Mouse (Mus musculus) urinary bladder, postnatal 36 days (tissue): ENCODE results near the gene Wwox.

Source experiments
- DNase-seq, 2 experiments: peaks; one replicate each; pipeline ENCODE4 v3.0.0; 2022; ENCODE audit warnings: low spot score in 2 of 2, mixed read lengths in 1 of 2

Wwox gene

GRCm38 (mm10) chr8:115088162-115088561 lies 648.7 kb downstream of the Wwox start:
- DNase-seq: no peak

- DNase-seq: no peak
Measured at GRCm38 (mm10) chr8:115089744-115090143, 650.3 kb downstream of the Wwox start.

GRCm38 (mm10) chr8:115090202-115090601 lies 650.7 kb downstream of the Wwox start:
- DNase-seq: no peak

DNA sequence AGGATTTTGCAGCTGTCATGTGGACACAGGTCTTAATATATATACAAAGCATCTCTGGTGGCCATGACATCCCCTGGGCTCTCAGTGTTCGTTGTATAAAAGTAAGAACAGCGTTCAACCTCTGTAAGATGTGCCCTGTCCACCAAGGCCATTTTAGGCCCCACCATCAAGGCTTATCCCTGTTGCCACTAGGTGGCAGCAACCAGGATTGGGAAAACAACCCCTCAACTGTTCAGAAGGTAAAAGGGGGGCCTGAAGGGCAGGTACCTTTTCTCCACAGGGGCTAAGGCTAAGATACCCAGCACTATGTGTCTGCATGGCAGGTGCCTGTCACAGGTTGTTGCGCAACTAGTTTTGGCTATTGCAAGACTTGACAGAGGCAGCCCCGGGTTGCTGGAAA lies 656.1 kb downstream of the Wwox start:
- peak; percentile 3 to 6 for DNase-seq

GRCm38 (mm10) chr8:115097988-115098562 lies 658.6 kb downstream of the Wwox start:
- DNase-seq: peak in 1 of 2 experiments; percentile 5

DNA sequence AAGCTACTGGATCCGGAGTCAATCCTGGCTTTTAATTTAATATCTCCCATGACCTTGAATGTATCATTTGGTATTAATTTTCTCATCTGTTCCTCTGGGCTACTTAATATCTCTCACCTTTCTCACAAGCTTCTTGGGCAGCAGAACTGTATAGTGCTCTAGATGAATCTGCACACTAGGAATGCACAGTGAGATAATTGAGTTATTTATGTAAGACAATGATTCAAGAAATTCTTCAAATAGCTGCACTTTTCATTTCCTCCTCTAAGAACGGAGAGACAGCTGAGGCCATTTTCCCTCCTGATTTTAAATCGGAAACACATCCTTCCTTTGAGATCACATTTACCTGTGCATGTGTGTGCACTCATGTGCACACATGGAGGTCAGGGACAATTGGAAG lies 669.9 kb downstream of the Wwox start:
- no peak for DNase-seq

- no peak for DNase-seq
Measured at GRCm38 (mm10) chr8:115110423-115110822, 671.0 kb downstream of the Wwox start.

DNA sequence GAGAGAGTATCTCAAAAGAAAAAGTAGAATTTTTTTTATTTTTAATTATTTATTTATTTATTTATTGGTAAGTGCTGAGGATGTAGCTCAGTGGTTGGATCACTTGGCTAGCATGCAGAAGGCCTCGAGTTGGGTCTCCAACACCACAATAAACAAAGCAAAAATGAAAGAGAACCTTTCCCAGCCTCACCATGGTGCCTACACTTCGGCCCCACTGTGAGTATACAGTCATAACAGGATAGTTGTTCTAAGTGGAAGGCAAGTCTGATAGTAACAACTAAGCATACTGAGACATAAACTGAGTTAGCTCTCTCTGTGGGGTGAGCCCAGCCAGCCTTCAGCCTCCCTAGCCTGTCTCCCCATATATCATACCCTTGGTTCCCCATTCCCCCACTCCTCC lies 672.6 kb downstream of the Wwox start:
- no peak for DNase-seq

DNA sequence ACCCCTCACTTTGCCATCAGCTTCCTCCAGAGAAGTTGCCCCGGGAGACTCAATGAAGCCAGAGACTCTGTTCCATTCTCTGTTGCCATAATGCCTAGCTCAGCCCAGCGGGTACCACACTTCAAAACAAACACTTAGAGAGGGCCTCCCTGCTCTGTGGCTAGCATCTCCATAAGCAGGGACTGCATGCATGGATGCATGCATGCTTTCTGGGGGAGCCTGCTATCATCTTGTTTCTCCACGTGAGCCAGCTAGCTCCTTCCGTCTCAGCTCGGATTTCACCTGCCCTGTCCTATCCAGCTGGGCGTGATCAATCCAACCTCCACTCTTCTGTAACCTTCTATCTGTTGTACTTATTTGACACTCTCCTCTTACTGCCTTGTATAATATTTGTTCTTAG lies 675.0 kb downstream of the Wwox start:
- DNase-seq: no peak

- DNase-seq: no peak
Measured at GRCm38 (mm10) chr8:115126081-115126480, 686.6 kb downstream of the Wwox start.

DNA sequence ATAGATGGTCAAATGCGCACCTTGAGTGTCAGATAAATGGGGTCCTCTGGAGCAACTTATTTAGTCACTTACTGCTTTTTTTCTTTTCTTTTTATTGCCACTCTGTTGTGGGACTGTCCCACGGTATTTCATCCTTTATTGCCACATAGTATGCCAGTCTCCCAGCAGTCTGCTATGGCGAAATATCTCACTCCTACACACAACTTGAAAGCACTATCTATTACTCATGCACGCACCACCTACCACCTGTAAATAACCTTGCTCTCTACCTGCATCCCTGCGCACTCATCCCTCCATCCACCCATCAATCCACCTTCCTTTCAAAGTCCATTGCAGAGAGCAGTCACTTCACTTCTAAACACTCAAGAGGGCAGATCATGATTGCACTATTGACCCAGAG lies 687.2 kb downstream of the Wwox start:
- no peak for DNase-seq

DNA sequence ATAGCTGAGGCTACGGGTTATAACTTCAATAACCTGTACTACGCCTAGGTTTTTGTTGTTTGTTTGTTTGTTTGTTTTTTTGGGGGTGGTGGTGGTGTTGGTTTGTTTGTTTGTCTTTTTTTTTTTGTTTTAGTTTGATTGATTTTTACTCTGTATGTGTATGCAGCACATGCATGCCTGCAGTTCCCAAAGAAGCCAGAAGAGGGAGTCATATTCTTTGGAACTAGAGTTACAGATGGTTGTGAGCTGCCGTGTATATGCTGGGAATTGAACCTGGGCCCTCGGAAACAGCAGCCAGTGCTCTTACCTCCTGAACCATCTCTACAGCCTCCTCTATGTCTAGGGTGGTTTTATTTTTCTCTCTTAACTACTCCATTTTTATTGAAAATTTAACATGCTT lies 689.9 kb downstream of the Wwox start:
- no peak for DNase-seq

DNA sequence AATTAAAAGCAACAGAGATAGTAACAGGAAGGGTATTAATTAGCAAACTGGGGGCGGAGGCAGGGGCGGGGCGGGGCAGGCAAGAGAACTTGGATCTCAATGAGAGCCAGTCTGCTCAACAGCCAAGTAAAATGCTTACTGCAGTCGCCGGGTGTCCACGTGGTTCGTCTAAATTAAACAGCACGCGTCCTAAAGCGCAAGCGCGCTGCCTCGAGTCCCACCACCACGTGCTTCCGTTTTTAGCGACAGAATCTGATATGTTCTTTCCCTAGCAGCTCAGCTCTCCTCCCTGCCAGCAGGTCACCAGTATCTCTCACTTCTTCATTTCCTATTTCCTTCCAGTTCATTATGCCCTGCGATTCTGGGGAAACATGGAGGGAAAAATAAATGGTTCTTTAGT lies 693.7 kb downstream of the Wwox start:
- DNase-seq: no peak

GRCm38 (mm10) chr8:115133711-115134218 lies 694.3 kb downstream of the Wwox start:
- no peak for DNase-seq

DNA sequence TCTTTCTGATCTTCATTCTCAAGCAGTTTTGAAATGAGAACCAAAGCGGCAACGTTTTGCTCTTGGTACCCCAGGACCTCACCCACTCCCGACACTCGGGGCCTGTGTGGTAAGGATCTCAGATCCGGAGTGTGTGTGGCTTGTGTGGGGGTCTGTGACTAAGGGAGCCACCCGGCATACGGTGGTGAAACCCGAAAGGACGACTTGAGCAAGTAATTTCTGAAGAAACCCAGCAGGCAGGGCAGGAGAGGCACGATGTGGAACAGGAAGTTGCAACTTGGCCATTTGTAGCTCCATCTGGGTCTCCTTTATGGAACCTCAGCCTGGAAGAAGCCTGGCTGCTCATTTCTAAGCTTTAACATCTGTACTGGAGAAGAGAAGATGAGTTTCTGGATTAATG lies 697.4 kb downstream of the Wwox start:
- DNase-seq: no peak

GRCm38 (mm10) chr8:115141614-115142013 lies 702.2 kb downstream of the Wwox start:
- DNase-seq: no peak

DNA sequence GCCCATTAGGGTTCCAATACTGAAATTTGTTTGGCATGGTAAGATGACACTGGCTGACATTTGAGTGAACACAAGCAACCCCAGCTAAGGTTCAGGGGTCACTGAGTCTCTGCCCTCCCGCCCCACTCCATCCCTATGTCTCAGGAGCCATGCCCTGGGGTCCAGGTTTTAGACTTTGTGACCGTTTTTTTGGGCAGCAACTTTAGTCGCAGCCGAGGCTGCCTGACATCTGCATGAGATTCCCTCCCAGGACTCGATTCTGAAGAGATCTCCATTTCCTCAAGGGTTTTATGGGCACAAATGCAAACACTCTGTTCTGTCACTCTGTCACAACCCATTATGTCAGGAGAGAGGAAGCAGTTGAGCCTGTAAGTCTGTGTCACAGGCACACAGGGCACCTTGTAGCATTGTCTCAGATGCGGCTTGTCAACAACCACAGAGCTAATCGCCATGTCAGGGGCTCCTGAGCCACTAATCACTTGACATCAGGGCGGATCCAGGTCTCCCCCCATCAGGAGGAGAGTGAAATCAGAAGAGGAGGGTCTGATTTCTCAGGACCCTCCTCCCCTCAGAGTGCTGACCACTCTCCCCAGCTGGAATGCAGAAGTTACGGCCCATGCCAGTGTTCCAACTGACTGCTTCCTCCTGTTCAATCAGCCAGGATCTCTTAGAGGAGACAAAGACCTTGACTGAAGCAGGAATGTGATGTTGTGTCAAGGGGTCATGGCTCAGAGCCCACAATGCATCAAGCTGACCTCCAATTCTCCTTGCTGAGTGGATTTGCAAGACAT lies 704.3 kb downstream of the Wwox start:
- DNase-seq: no peak

- DNase-seq: peak in 1 of 2 experiments; percentile 42
Measured at GRCm38 (mm10) chr8:115147006-115147405, 707.6 kb downstream of the Wwox start.

- DNase-seq: no peak
Measured at GRCm38 (mm10) chr8:115150446-115151109, 711.1 kb downstream of the Wwox start.

- DNase-seq: no peak
Measured at GRCm38 (mm10) chr8:115151416-115151815, 712.0 kb downstream of the Wwox start.

GRCm38 (mm10) chr8:115154096-115154495 lies 714.6 kb downstream of the Wwox start:
- no peak for DNase-seq

DNA sequence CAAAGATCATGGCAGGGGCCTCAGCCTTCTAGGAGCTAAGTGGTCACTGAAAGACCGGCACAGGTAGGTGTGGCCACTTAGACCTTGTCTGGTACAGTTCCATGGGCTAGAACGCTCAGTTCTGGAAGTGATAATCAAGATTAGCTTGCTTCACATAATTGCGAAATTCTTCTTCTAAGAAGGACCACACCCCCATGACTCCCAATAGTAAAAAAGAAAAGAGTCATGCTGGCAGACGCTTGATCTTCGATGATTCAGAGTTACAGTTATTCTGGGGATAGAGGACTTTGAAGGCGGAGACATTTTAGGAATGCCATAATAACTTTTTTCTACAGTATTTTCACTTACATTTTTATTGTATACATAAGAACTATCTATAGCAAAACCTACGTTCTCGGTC lies 716.7 kb downstream of the Wwox start:
- DNase-seq: peak in 1 of 2 experiments; percentile 23
